Mouse (Mus musculus) liver, embryonic 16.5 days (tissue): ENCODE results near the gene Cda. TPM values are rescaled to one million over a fixed set of nuclear protein-coding genes. Genes with fewer than 3 reads are reported as not detected.
"Not testable (repeated sequence)": the region's sequence is repeated elsewhere in the genome, so short reads cannot be mapped to it uniquely, and the experiment has no call there.

Source experiments
- ATAC-seq: fragments of 200-750 bp; cut with Nextera tagmentation; 2 replicates; pipeline ENCODE4 v1.8.0; 2017; ENCODE audit warnings: low read depth, mild to moderate bottlenecking, moderate number of reproducible peaks, moderate library complexity
- H3K27ac ChIP-seq: fragments of 300-500 bp; sonication (generic); 2 replicates; pipeline ENCODE4 v1.5.1; 2014; ENCODE audit warnings: mild to moderate bottlenecking, low read length
- H3K27me3 ChIP-seq: fragments of 300-500 bp; sonication (generic); 2 replicates; pipeline ENCODE4 v1.6.1; 2014; ENCODE audit warnings: low read depth, low read length, mixed read lengths; ENCODE audit not compliant: control insufficient read depth, insufficient read depth
- H3K36me3 ChIP-seq: fragments of 300-500 bp; sonication (generic); 2 replicates; pipeline ENCODE4 v1.6.1; 2014; ENCODE audit warnings: mild to moderate bottlenecking; ENCODE audit not compliant: control insufficient read depth, insufficient read depth
- H3K4me1 ChIP-seq: fragments of 300-500 bp; sonication (generic); 2 replicates; pipeline ENCODE4 v1.6.1; 2014; ENCODE audit warnings: low read depth, low read length, mixed read lengths; ENCODE audit not compliant: control insufficient read depth
- H3K4me2 ChIP-seq: fragments of 300-500 bp; sonication (generic); 2 replicates; pipeline ENCODE4 v1.6.1; 2014; ENCODE audit warnings: low read depth, low read length, mixed read lengths
- H3K4me3 ChIP-seq: fragments of 300-500 bp; sonication (generic); 2 replicates; pipeline ENCODE4 v1.5.1; 2014; ENCODE audit warnings: low read depth, mild to moderate bottlenecking, low read length
- H3K9ac ChIP-seq: fragments of 300-500 bp; sonication (generic); 2 replicates; pipeline ENCODE4 v1.6.1; 2014; ENCODE audit warnings: low read depth, low read length
- H3K9me3 ChIP-seq: fragments of 300-500 bp; sonication (generic); replicated peaks from 2 replicates; pipeline ENCODE4 v1.6.1; 2016; ENCODE audit warnings: low read length; ENCODE audit not compliant: control insufficient read depth
- WGBS: fragments of 180-500 bp; shearing (Covaris S2); extraction: QIAGEN DNeasy Blood & Tissue Kit; methylation state at CpG from one replicate; pipeline ENCODE4 v1.1.7; 2014; ENCODE audit not compliant: insufficient replicate concordance; 5-methylcytosine and 5-hydroxymethylcytosine counted together
- polyA plus RNA-seq: library from polyadenylated mRNA; unstranded; fragments of >200 nt; fragmentation: Nextera tagmentation; extraction: Ambion mirVana; gene quantifications from 2 replicates; pipeline ENCODE4 v1.2.1, GENCODE M21; 2015

The Cda gene
- polyA plus RNA-seq, 1 experiment from 2014 or later: 5.7 TPM

- H3K4me3 ChIP-seq: no peak overlapping the region
- peaks cover 4% of the 10 kb centered on the region; the same call in 1 of the 2 replicates for H3K27me3 ChIP-seq
- 74% methylated on average over 4 of the region's 4 CpGs for WGBS
- H3K27ac ChIP-seq: no peak overlapping the region
- H3K9me3 ChIP-seq: no peaks in the 10 kb centered on the region
- ATAC-seq: no peak
- no peak overlapping the region for H3K9ac ChIP-seq
- peaks cover 2% of the 10 kb centered on the region for H3K4me1 ChIP-seq
- H3K4me2 ChIP-seq: no peak overlapping the region
- H3K36me3 ChIP-seq: no peaks in the 10 kb centered on the region
Observed at GRCm38 (mm10) chr4:138333135-138333534, 34.7 kb downstream of the Cda start.

- Histone ChIP-seq H3K4me1 (no peaks in the 10 kb centered on the region; the same call in 1 of the 2 replicates), H3K9ac (no peak overlapping the region), H3K9me3 (no peaks in the 10 kb centered on the region), H3K4me3 (no peak overlapping the region), H3K36me3 (no peaks in the 10 kb centered on the region), H3K4me2 (no peak overlapping the region), H3K27ac (no peak overlapping the region), H3K27me3 (peaks cover 4% of the 10 kb centered on the region; the same call in 1 of the 2 replicates)
- 70% methylated on average over 9 of the region's 9 CpGs for WGBS
- no peak for ATAC-seq
Observed at GRCm38 (mm10) chr4:138331647-138332046, 36.1 kb downstream of the Cda start.

- 27% methylated on average over 15 of the region's 15 CpGs for WGBS
- Histone ChIP-seq H3K36me3 (no peaks in the 10 kb centered on the region), H3K27ac (no peak overlapping the region), H3K9me3 (no peaks in the 10 kb centered on the region), H3K4me1 (peaks cover 7% of the 10 kb centered on the region), H3K4me3 (no peak overlapping the region), H3K4me2 (no peak overlapping the region), H3K27me3 (peaks cover 4% of the 10 kb centered on the region; the same call in 1 of the 2 replicates), H3K9ac (no peak overlapping the region)
- ATAC-seq: no peak
Observed at GRCm38 (mm10) chr4:138330264-138330671, 37.5 kb downstream of the Cda start.

GRCm38 (mm10) chr4:138327891-138328470, 39.8 kb downstream of the Cda start:
- WGBS: 58% methylated on average over 7 of the region's 7 CpGs
- H3K9ac ChIP-seq: peak overlapping the region; percentile 41
- no peaks in the 10 kb centered on the region for H3K9me3 ChIP-seq

GRCm38 (mm10) chr4:138327155-138327554, 40.6 kb downstream of the Cda start:
- peak overlapping the region; percentile 93; the same call in 1 of the 2 replicates for H3K27ac ChIP-seq
- 60% methylated on average over 8 of the region's 12 CpGs for WGBS
- H3K4me3 ChIP-seq: not testable (repeated sequence)

More at GRCm38 (mm10) chr4:138327891-138328470, 39.8 kb downstream of the Cda start:
- ATAC-seq: no peak
- peak overlapping the region; percentile 69 for H3K27ac ChIP-seq
- peak overlapping the region; percentile 40 for H3K4me2 ChIP-seq
- H3K36me3 ChIP-seq: no peaks in the 10 kb centered on the region
- H3K4me3 ChIP-seq: peak overlapping the region; percentile 53
- H3K27me3 ChIP-seq: peaks cover 4% of the 10 kb centered on the region; the same call in 1 of the 2 replicates
- peaks cover 13% of the 10 kb centered on the region for H3K4me1 ChIP-seq

GRCm38 (mm10) chr4:138326077-138326695, 41.6 kb downstream of the Cda start, which contains the start of gene Pink1:
Gene Pink1 (minus strand): TSS chr4:138326307.
- ATAC-seq: peak; percentile 62
- Histone ChIP-seq H3K36me3 (no peaks in the 10 kb centered on the region), H3K4me1 (peaks cover 13% of the 10 kb centered on the region), H3K4me2 (peak within 1 kb of the TSS; percentile 69), H3K27ac (peak within 1 kb of the TSS; percentile 93), H3K9me3 (no peaks in the 10 kb centered on the region), H3K9ac (peak within 1 kb of the TSS; percentile 83), H3K27me3 (peaks cover 4% of the 10 kb centered on the region; the same call in 1 of the 2 replicates), H3K4me3 (peak within 1 kb of the TSS; percentile 93)
- 2% methylated on average over 41 of the region's 41 CpGs for WGBS

More at GRCm38 (mm10) chr4:138327155-138327554, 40.6 kb downstream of the Cda start:
- 0 out of 2 replicates have a peak overlapping the region, but pooled peaks have one; percentile 6 for H3K4me2 ChIP-seq
- not testable (repeated sequence) for H3K27me3 ChIP-seq, H3K36me3 ChIP-seq, H3K9ac ChIP-seq, ATAC-seq, H3K9me3 ChIP-seq
- peaks cover 13% of the 10 kb centered on the region for H3K4me1 ChIP-seq

GRCm38 (mm10) chr4:138325466-138326076, 42.2 kb downstream of the Cda start:
- Histone ChIP-seq H3K9me3 (no peaks in the 10 kb centered on the region), H3K27ac (peak overlapping the region; percentile 93), H3K4me1 (peaks cover 13% of the 10 kb centered on the region), H3K9ac (peak overlapping the region; percentile 83), H3K36me3 (no peaks in the 10 kb centered on the region), H3K4me3 (peak overlapping the region; percentile 93), H3K4me2 (peak overlapping the region; percentile 69), H3K27me3 (no peaks in the 10 kb centered on the region; the same call in 1 of the 2 replicates)
- WGBS: under 1% methylated on average over 44 of the region's 45 CpGs
- peak; percentile 93 for ATAC-seq

- Histone ChIP-seq H3K27ac (no peak overlapping the region), H3K4me3 (no peak overlapping the region), H3K9me3 (no peaks in the 10 kb centered on the region), H3K4me1 (peaks cover 13% of the 10 kb centered on the region), H3K36me3 (no peaks in the 10 kb centered on the region), H3K9ac (no peak overlapping the region), H3K4me2 (no peak overlapping the region), H3K27me3 (no peaks in the 10 kb centered on the region)
- WGBS: 74% methylated on average over 3 of the region's 3 CpGs
- no peak for ATAC-seq
Observed at GRCm38 (mm10) chr4:138324451-138324850, 43.3 kb downstream of the Cda start.
